Mouse (Mus musculus): ENCODE results near the gene Nfx1. TPM values are rescaled to one million over a fixed set of nuclear protein-coding genes. Genes with fewer than 3 reads are reported as not detected.
A peak's percentile ranks its signal among the peaks of the same experiment; 100 is the strongest.

Nfx1 gene
- polyA plus RNA-seq, 1 experiment from 2014 or later, result 70.5 TPM

- no peak overlapping the region for H3K27ac ChIP-seq (ENCODE audit: low read length)
- H3K9me3 ChIP-seq (ENCODE audit: control insufficient read depth, low read length), result no peaks in the 10 kb centered on the region
- H3K4me2 ChIP-seq (ENCODE audit: low read depth, low read length), result no peak overlapping the region
- peaks cover 12% of the 10 kb centered on the region for H3K4me1 ChIP-seq (ENCODE audit: control insufficient read depth, insufficient read depth, low read length)
- WGBS, result 46% methylated on average over 2 of the region's 2 CpGs
- no peak for ATAC-seq
- H3K27me3 ChIP-seq (replicated peaks; ENCODE audit: control insufficient read depth, insufficient read depth, low read length), result no peaks in the 10 kb centered on the region
- H3K9ac ChIP-seq (ENCODE audit: low read depth, low read length), result no peak overlapping the region
- H3K36me3 ChIP-seq (ENCODE audit: control insufficient read depth, insufficient read depth, low read length), result no peaks in the 10 kb centered on the region
- H3K4me3 ChIP-seq (ENCODE audit: low read length), result no peak overlapping the region
Observed at GRCm38 (mm10) chr4:41048926-41049325, 78.2 kb downstream of the Nfx1 start.

- WGBS, result 32% methylated on average over 16 of the region's 16 CpGs
- H3K9ac ChIP-seq (ENCODE audit: low read depth, low read length), result no peak overlapping the region
Observed at GRCm38 (mm10) chr4:41050726-41051675, 80.3 kb downstream of the Nfx1 start.

GRCm38 (mm10) chr4:41051781-41052180 lies 81.1 kb downstream of the Nfx1 start:
- Histone ChIP-seq H3K27ac (ENCODE audit: low read length) (no peak overlapping the region), H3K4me2 (ENCODE audit: low read depth, low read length) (no peak overlapping the region), H3K9ac (ENCODE audit: low read depth, low read length) (no peak overlapping the region), H3K27me3 (replicated peaks; ENCODE audit: control insufficient read depth, insufficient read depth, low read length) (no peaks in the 10 kb centered on the region), H3K4me1 (ENCODE audit: control insufficient read depth, insufficient read depth, low read length) (0 out of 2 replicates have a peak, but pooled peaks cover 9% of the 10 kb centered on the region), H3K36me3 (ENCODE audit: control insufficient read depth, insufficient read depth, low read length) (no peaks in the 10 kb centered on the region), H3K4me3 (ENCODE audit: low read length) (no peak overlapping the region), H3K9me3 (ENCODE audit: control insufficient read depth, low read length) (no peaks in the 10 kb centered on the region)
- ATAC-seq, result no peak
- 83% methylated on average over 7 of the region's 7 CpGs for WGBS

More at GRCm38 (mm10) chr4:41050726-41051675, 80.3 kb downstream of the Nfx1 start:
- Histone ChIP-seq H3K4me3 (ENCODE audit: low read length) (no peak overlapping the region), H3K27ac (ENCODE audit: low read length) (no peak overlapping the region), H3K27me3 (replicated peaks; ENCODE audit: control insufficient read depth, insufficient read depth, low read length) (no peaks in the 10 kb centered on the region), H3K4me2 (ENCODE audit: low read depth, low read length) (peak overlapping the region; percentile 40; the same call in 1 of the 2 replicates), H3K36me3 (ENCODE audit: control insufficient read depth, insufficient read depth, low read length) (no peaks in the 10 kb centered on the region), H3K4me1 (ENCODE audit: control insufficient read depth, insufficient read depth, low read length) (0 out of 2 replicates have a peak, but pooled peaks cover 9% of the 10 kb centered on the region), H3K9me3 (ENCODE audit: control insufficient read depth, low read length) (no peaks in the 10 kb centered on the region)
- ATAC-seq, result peak; percentile 59; the same call in 1 of the 2 replicates

GRCm38 (mm10) chr4:41055111-41055510 lies 84.4 kb downstream of the Nfx1 start:
- Histone ChIP-seq H3K4me3 (ENCODE audit: low read length) (no peak overlapping the region), H3K9me3 (ENCODE audit: control insufficient read depth, low read length) (no peaks in the 10 kb centered on the region), H3K4me2 (ENCODE audit: low read depth, low read length) (peak overlapping the region; percentile 18; the same call in 1 of the 2 replicates), H3K27me3 (replicated peaks; ENCODE audit: control insufficient read depth, insufficient read depth, low read length) (no peaks in the 10 kb centered on the region), H3K36me3 (ENCODE audit: control insufficient read depth, insufficient read depth, low read length) (no peaks in the 10 kb centered on the region), H3K4me1 (ENCODE audit: control insufficient read depth, insufficient read depth, low read length) (peaks cover 13% of the 10 kb centered on the region; the same call in 1 of the 2 replicates), H3K9ac (ENCODE audit: low read depth, low read length) (no peak overlapping the region), H3K27ac (ENCODE audit: low read length) (peak overlapping the region; percentile 39)
- ATAC-seq, result peak; percentile 47
- WGBS, result 61% methylated on average over 13 of the region's 13 CpGs

- peak; percentile 22; the same call in 1 of the 2 replicates for ATAC-seq
- 27% methylated on average over 1 of the region's 1 CpGs for WGBS
- no peaks in the 10 kb centered on the region for H3K27me3 ChIP-seq (replicated peaks; ENCODE audit: control insufficient read depth, insufficient read depth, low read length)
- H3K36me3 ChIP-seq (ENCODE audit: control insufficient read depth, insufficient read depth, low read length), result no peaks in the 10 kb centered on the region
- no peak overlapping the region for H3K9ac ChIP-seq (ENCODE audit: low read depth, low read length)
- H3K27ac ChIP-seq (ENCODE audit: low read length), result no peak overlapping the region
- peaks cover 10% of the 10 kb centered on the region; the same call in 1 of the 2 replicates for H3K4me1 ChIP-seq (ENCODE audit: control insufficient read depth, insufficient read depth, low read length)
- H3K4me2 ChIP-seq (ENCODE audit: low read depth, low read length), result no peak overlapping the region
- H3K4me3 ChIP-seq (ENCODE audit: low read length), result no peak overlapping the region
- H3K9me3 ChIP-seq (ENCODE audit: control insufficient read depth, low read length), result no peaks in the 10 kb centered on the region
Observed at GRCm38 (mm10) chr4:41056253-41056652, 85.5 kb downstream of the Nfx1 start.

- Histone ChIP-seq H3K4me3 (ENCODE audit: low read length) (no peak overlapping the region), H3K27ac (ENCODE audit: low read length) (no peak overlapping the region), H3K4me2 (ENCODE audit: low read depth, low read length) (no peak overlapping the region), H3K36me3 (ENCODE audit: control insufficient read depth, insufficient read depth, low read length) (no peaks in the 10 kb centered on the region), H3K9me3 (ENCODE audit: control insufficient read depth, low read length) (no peaks in the 10 kb centered on the region), H3K27me3 (replicated peaks; ENCODE audit: control insufficient read depth, insufficient read depth, low read length) (no peaks in the 10 kb centered on the region), H3K9ac (ENCODE audit: low read depth, low read length) (no peak overlapping the region), H3K4me1 (ENCODE audit: control insufficient read depth, insufficient read depth, low read length) (peaks cover 10% of the 10 kb centered on the region; the same call in 1 of the 2 replicates)
- 0 out of 2 replicates have a peak, but pooled peaks have one; percentile 22 for ATAC-seq
- 51% methylated on average over 7 of the region's 7 CpGs for WGBS
Observed at GRCm38 (mm10) chr4:41056742-41057332, 86.1 kb downstream of the Nfx1 start.

DNA sequence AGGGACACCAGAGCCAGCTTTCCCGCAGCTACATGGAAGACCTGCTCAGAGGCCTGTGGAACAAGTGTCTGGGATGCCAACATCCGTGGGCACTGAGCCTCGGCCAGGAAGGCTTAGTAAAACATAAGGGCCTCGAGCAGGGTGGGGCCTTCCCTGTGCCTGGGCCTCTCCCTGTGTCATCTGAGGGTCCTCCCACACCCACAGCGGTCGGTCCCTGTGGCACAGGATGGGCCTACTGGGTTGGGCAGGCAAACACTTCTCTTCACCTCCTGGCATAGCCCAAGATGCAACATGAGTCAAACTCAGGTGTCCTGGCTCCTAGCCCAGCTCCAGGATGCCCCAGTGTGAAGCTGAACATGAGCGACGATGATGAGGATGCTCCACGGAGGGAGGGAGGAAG lies 86.7 kb downstream of the Nfx1 start:
- H3K27ac ChIP-seq (ENCODE audit: low read length), result no peak overlapping the region

DNA sequence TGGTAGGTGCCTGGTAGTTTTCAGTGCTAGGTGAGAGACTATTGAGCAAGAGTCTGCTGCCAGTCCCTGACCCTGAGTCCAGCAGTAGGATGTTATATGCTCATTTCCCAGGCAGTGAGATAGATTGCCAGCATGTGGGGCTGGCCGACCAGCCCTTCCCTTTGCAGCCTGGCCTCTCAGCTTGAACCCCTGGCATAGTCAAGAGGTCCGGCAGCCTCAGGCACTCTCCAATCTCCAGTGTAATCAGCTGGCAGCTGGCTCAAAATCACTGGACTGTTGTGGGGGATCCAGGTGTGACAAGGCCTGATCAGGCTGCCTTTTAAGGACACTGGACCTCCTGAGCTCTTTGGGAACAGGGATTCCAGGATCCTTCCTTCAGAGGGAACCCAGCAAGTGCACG lies 92.6 kb downstream of the Nfx1 start:
- Histone ChIP-seq H3K36me3 (ENCODE audit: control insufficient read depth, insufficient read depth, low read length) (no peaks in the 10 kb centered on the region), H3K9me3 (ENCODE audit: control insufficient read depth, low read length) (no peaks in the 10 kb centered on the region), H3K4me3 (ENCODE audit: low read length) (no peak overlapping the region), H3K4me1 (ENCODE audit: control insufficient read depth, insufficient read depth, low read length) (no peaks in the 10 kb centered on the region), H3K27ac (ENCODE audit: low read length) (no peak overlapping the region), H3K4me2 (ENCODE audit: low read depth, low read length) (no peak overlapping the region), H3K9ac (ENCODE audit: low read depth, low read length) (no peak overlapping the region), H3K27me3 (replicated peaks; ENCODE audit: control insufficient read depth, insufficient read depth, low read length) (no peaks in the 10 kb centered on the region)
- no peak for ATAC-seq
- WGBS, result 56% methylated on average over 3 of the region's 3 CpGs

More for the DNA sequence above, 86.7 kb downstream of the Nfx1 start:
- H3K4me2 ChIP-seq (ENCODE audit: low read depth, low read length), result no peak overlapping the region
- WGBS, result 58% methylated on average over 9 of the region's 9 CpGs
- ATAC-seq, result no peak
- no peaks in the 10 kb centered on the region for H3K36me3 ChIP-seq (ENCODE audit: control insufficient read depth, insufficient read depth, low read length)
- H3K4me1 ChIP-seq (ENCODE audit: control insufficient read depth, insufficient read depth, low read length), result peaks cover 10% of the 10 kb centered on the region; the same call in 1 of the 2 replicates
- no peak overlapping the region for H3K9ac ChIP-seq (ENCODE audit: low read depth, low read length)
- no peaks in the 10 kb centered on the region for H3K27me3 ChIP-seq (replicated peaks; ENCODE audit: control insufficient read depth, insufficient read depth, low read length)
- no peak overlapping the region for H3K4me3 ChIP-seq (ENCODE audit: low read length)
- no peaks in the 10 kb centered on the region for H3K9me3 ChIP-seq (ENCODE audit: control insufficient read depth, low read length)

Data from intestine, embryonic 16.5 days (tissue).